Mouse (Mus musculus) liver (tissue): ENCODE measurements around the gene Atp2b2.
A peak's percentile ranks its signal among the peaks of the same experiment; 100 is the strongest.

Experiments
- DNase-seq: peaks from one replicate; pipeline ENCODE4 v3.0.0-alpha.2; 2020; ENCODE audit warnings: mixed read lengths

Atp2b2 gene

GRCm38 (mm10) chr6:114042332-114042731 is at the start of gene Atp2b2:
Atp2b2 (minus strand) TSS chr6:114042613.
- no peak for DNase-seq

- peak; percentile 33 for DNase-seq
Observed at GRCm38 (mm10) chr6:114089626-114090025, 47.2 kb upstream of the Atp2b2 start.

DNA sequence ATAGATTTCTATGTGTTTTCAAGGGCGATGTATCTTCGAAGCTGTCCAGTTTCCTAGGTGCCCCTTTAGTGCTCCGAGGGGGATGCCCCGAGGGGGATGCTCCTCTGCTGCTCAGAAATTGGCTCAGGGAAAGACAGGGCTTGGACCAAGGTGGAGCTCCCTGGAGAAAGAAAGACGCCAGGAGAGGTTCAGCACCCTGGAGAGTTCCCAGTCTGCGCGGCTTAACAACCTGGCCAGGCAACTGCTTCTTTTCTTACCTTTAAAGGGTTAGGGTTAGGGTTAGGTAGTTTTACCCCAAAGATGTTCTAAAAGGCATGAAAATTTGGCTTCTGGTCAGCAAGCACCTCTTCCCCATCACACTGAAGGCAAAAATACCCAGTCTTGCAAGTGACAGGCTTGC is 44.7 kb upstream of the Atp2b2 start:
- peak; percentile 32 for DNase-seq

DNA sequence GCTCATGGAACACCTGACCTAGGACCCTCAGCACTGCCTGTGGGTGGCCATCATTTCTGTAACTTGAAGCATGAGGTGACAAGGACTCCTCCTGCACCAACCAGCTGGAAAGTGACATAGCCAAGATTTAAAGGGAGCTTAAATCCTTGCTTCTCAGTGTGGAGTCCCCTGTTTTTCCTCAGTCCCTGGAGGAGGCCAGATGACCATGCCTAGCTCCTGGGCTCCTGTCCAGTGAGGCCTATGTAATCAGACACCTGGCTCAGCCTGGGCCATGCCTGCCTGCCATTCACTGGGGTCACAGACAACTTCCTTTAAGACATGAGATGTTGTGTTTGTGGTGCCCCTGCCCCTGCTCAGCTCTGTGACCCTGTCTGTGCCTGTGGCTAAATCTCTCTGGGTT is 36.1 kb upstream of the Atp2b2 start:
- no peak for DNase-seq

DNA sequence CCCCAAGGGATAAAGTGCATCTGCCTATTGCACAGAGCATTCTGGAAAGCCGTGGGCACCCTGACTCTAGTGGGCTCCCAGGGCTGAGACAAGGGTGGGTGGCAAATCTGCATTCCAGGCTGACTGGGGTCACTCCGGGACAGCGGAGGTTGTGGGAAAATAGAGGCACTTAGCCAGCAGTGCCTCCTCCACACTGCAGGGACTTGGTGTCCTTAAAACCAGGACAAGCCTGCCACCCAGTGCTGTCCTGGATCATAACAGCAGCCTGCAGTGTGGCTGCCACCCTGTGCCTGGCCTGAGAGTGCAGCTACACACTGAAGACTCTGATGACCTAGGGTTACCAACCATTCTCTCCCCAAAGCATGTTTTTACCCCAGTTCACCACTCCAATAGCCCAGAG is 34.1 kb upstream of the Atp2b2 start:
- no peak for DNase-seq

DNA sequence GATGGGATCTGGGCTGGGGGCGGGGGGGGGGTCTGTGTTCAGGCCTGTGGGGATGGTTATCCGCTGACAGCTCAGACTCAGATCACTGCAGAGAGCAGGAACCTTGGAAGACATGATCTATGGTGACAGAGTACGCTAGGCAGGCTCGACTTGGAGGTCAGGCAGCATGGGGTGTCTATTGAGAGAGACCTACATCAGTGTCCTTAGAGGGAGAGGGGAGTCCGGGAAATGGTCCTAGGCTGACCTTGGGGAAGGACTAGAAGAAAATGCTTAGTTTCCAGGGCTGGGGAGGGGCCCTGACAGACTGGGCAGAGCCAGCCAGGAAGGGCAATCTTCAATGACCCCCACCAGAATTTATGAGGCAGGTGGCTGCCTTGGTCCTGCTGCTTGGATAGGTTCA is 33.6 kb upstream of the Atp2b2 start:
- no peak for DNase-seq

- DNase-seq: no peak
Observed at GRCm38 (mm10) chr6:114074929-114075328, 32.5 kb upstream of the Atp2b2 start.

DNA sequence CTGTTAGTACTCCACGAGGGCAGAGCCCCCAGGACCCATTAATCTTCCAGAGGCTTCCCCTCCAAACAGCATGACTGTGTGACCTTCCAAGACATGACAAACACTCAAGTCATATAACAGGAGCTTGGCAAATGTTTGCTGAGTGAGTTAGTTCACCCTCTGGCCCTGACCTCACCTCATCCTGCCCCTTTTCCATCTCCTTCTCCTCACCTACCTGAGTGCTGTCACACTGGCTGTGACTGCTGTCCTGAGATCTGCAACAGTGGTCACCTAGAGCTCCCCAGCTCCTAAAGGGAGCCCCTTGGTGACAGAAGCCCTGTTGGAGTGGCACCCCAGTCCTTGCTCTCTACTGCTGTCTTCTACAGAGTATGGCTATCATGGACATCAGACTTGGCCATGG is 31.8 kb upstream of the Atp2b2 start:
- no peak for DNase-seq

GRCm38 (mm10) chr6:114071564-114071963 is 29.2 kb upstream of the Atp2b2 start:
- peak; percentile 25 for DNase-seq

DNA sequence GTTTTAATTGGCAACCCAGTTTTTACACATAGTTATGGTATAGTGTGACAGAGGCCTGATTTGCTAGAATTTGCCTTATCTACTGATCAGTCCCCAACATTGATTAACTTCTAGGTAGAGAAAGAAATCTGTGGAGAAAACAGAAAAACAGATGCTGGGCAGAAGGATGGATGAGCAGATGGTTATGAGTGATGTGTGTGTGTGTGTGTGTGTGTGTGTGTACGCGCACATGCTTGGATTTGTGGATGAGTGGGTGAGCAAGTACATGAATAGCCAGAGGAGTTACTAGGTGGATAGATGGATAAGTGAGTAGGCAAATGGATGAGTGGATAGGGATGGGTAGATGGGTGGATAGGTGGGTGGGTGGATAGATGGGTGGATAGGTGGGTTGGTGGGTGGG is 20.7 kb upstream of the Atp2b2 start:
- DNase-seq: no peak

GRCm38 (mm10) chr6:114062688-114063087 is 20.3 kb upstream of the Atp2b2 start:
- no peak for DNase-seq

DNA sequence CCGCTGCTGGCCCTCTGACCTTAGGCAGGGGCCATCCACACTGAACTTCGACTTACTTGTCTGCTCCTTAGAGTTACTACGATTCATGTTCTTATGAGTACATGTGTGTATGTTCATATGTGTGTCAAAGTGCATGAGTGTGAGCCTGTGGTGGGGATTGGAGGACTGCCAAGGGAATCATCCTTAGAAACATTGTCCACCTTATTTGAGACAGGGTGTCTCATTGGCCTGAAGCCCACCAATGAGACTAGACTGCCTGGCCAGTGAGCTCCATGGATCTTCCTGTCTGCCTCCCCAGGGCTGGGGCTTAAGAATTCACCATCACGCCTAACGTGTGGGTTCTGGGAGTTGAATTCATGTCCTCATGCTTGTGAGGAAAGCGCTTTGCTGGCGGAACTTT is 16.8 kb upstream of the Atp2b2 start:
- DNase-seq: no peak

GRCm38 (mm10) chr6:114058030-114058808 is 15.8 kb upstream of the Atp2b2 start:
- DNase-seq: no peak

DNA sequence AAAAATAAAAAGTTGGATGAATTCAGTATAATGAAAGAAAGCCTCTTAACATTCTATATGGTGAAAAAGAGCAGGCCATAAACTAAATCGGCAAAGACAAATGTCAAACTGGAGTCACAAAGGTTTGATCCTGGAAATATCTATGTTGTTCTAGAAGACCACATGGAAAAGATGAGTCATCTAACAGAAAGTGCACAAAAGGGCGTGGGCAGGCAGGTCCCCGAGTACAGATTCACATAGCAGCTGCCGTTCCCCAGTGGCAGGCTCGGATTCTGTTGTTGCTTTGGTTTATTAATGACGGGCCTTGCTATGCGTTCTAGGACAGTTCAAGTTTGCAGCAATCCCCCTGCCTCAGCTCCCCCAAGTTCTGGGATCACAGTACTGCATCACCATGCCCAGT is 12.9 kb upstream of the Atp2b2 start:
- DNase-seq: no peak

DNA sequence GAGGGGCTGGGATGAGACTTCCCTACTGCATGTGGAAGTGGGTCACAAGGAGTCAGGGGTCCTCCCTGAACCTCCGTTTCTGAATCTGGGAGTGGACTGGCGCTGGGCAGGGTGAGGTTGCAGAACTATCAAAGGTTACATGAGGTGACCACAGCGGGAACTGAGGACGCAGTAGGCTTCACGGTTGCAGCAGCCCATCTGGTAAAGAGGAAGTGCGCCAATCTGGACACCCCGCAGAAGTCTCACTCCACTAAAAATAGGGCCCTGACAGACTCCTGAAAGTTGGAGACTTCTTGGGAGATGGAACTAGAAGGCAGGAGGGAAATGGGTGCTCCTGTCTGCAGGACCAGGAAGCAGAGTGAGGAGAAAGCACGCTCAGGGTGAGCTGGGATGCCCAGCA is 2.5 kb upstream of the Atp2b2 start:
- no peak for DNase-seq

GRCm38 (mm10) chr6:114042836-114043235 is 423 bp upstream of the Atp2b2 start:
- no peak for DNase-seq

DNA sequence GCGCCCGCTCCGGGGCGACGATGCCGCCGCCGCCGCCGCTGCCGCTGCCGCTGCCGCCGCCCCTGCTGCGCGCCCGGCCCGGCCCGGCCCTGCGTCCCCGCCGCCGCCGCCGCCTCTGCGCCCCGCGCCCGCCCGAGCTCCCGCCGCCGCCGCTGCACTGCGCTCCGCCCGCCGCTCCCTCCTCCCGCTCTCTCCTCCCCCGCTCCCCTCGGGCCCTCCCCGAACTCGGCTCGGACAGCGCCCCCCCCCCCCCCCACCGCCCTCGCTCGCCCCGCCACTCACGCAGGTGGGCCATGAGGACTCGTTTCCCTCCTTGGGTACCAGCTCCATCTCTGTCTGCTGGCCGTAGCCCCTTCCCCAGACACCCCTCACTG is 515 bp downstream of the Atp2b2 start:
- no peak for DNase-seq

DNA sequence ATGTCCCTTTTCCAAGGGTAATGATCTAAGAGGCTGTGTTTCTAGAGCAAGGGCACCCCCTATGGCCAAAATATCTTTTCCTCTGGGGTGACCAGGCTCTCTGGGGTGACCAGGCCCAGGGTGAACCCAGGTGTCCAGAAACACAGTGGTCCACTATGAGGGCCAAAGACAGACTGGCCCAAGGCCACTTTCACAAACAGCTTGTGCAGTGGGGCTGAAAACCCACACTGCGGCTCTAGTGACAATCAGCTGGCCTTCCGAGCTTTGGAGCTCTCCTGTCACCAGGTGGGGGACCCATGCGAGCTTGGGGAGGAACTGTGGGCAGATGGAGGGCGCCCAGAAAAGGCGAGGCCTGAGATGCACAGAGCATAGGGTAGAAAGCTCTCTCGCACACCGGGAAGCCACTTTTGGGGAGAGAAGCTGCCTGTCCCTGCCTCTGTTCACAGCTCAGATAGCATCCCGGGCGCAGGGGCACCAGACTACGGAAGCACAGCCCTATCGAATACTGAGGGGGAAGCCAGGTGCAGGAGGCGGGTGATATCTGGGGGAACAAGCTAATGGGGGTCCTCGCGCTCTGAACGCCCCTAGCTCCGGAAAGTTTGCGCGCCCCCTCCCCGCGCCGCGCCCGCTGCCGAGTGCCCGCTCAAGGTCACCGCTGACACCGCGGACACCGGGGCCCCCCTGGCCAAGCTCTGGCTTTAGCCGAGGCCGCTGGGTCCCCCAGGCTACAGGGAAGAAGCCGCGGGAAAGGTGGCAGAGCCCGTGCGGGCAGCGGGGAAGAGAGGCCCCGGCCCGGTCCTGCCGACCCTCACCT is 1.1 kb downstream of the Atp2b2 start:
- no peak for DNase-seq

DNA sequence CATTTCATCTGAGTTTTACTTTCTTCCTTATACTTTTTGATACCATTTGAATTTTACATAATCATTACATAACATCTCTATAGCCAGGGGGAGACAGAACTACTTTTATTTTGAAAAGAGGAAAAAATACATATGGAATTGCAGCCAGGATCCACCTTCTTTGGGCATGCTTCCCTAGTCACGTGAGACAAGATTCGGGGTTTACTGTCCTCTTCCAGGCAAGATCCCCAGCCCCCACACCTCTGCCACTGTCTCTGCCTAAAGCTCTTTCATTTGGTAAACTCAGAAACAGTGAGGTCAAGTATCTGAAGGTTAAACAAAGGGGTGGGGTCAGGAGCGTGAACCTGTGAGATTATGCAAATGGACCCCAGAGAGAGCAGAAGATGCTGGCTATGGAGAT is 6.7 kb downstream of the Atp2b2 start:
- DNase-seq: no peak

- DNase-seq: no peak
Observed at GRCm38 (mm10) chr6:114032822-114033221, 9.6 kb downstream of the Atp2b2 start.

GRCm38 (mm10) chr6:114023794-114024193 is 18.6 kb downstream of the Atp2b2 start:
- no peak for DNase-seq

- no peak for DNase-seq
Observed at GRCm38 (mm10) chr6:114022104-114022503, 20.3 kb downstream of the Atp2b2 start.

- no peak for DNase-seq
Observed at GRCm38 (mm10) chr6:114013801-114014200, 28.6 kb downstream of the Atp2b2 start.

- DNase-seq: peak; percentile 49
Observed at GRCm38 (mm10) chr6:114012834-114013233, 29.6 kb downstream of the Atp2b2 start.
